Mouse (Mus musculus): Measurements from ENCODE around the gene Kcnj12.

- no peak for TF ChIP-seq CTCF (IDR thresholded peaks at IDR 0.05; ENCODE audit: borderline replicate concordance, extremely low read depth, insufficient read depth, insufficient read length)
- no peak for TF ChIP-seq POLR2A (IDR thresholded peaks at IDR 0.05; ENCODE audit: borderline replicate concordance, extremely low read depth, insufficient read depth, insufficient read length, poor library complexity, severe bottlenecking)
These were observed 37.3 kb upstream of the Kcnj12 start for GRCm38 (mm10) chr11:60984912-60985558.

Measured in brain, embryonic 14.5 days (tissue).